Mouse (Mus musculus) limb, embryonic 11.5 days (tissue): ENCODE results near the gene Serpina10. TPM values are rescaled to one million over a fixed set of nuclear protein-coding genes. Genes with fewer than 3 reads are reported as not detected.
A peak's percentile ranks its signal among the peaks of the same experiment; 100 is the strongest.

Experiments
- ATAC-seq: fragments of 200-750 bp; cut with Nextera tagmentation; 2 replicates; pipeline ENCODE4 v1.8.0; 2017; ENCODE audit warnings: low read depth; ENCODE audit not compliant: insufficient number of reproducible peaks, low FRiP score, low TSS enrichment
- DNase-seq: peaks from one replicate; pipeline ENCODE4 v3.0.0-alpha.2; 2015; ENCODE audit warnings: low spot score
- H3K27ac ChIP-seq: fragments of 300-500 bp; sonication (generic); replicated peaks from 2 replicates; pipeline ENCODE4 v1.5.1; 2014; ENCODE audit warnings: low read depth, mild to moderate bottlenecking, low read length
- H3K27me3 ChIP-seq: fragments of 300-500 bp; sonication (generic); 2 replicates; pipeline ENCODE4 v1.6.1; 2014; ENCODE audit warnings: mild to moderate bottlenecking, low read length, mixed read lengths; ENCODE audit not compliant: control insufficient read depth, insufficient read depth
- H3K36me3 ChIP-seq: fragments of 300-500 bp; sonication (generic); 2 replicates; pipeline ENCODE4 v1.6.1; 2014; ENCODE audit warnings: mild to moderate bottlenecking, low read length, moderate library complexity, mixed read lengths; ENCODE audit not compliant: control insufficient read depth, insufficient read depth
- H3K4me1 ChIP-seq: fragments of 300-500 bp; sonication (generic); 2 replicates; pipeline ENCODE4 v1.6.1; 2014; ENCODE audit warnings: low read length, mixed read lengths; ENCODE audit not compliant: control insufficient read depth, insufficient read depth
- H3K4me2 ChIP-seq: fragments of 300-500 bp; sonication (generic); 2 replicates; pipeline ENCODE4 v1.6.1; 2014; ENCODE audit warnings: low read depth, mild to moderate bottlenecking, moderate library complexity; ENCODE audit not compliant: severe bottlenecking
- H3K4me3 ChIP-seq: fragments of 300-500 bp; sonication (generic); 2 replicates; pipeline ENCODE4 v1.5.1; 2014; ENCODE audit warnings: low read depth, low read length
- H3K9ac ChIP-seq: fragments of 300-500 bp; sonication (generic); 2 replicates; pipeline ENCODE4 v1.6.1; 2014; ENCODE audit warnings: mild to moderate bottlenecking, low read length
- H3K9me3 ChIP-seq: fragments of 300-500 bp; sonication (generic); 2 replicates; pipeline ENCODE4 v1.6.1; 2016; ENCODE audit warnings: low read length; ENCODE audit not compliant: control insufficient read depth
- WGBS: fragments of 180-500 bp; shearing (Covaris S2); extraction: QIAGEN DNeasy Blood & Tissue Kit; methylation state at CpG from one replicate; pipeline ENCODE4 v1.1.7; 2014; 5-methylcytosine and 5-hydroxymethylcytosine counted together
- polyA plus RNA-seq: library from polyadenylated mRNA; unstranded; fragments of >200 nt; fragmentation: Nextera tagmentation; extraction: Ambion mirVana; gene quantifications from 2 replicates; pipeline ENCODE4 v1.2.1, GENCODE M21; 2014

Serpina10 gene
- polyA plus RNA-seq, 1 experiment from 2014 or later, result 0.11 TPM

DNA sequence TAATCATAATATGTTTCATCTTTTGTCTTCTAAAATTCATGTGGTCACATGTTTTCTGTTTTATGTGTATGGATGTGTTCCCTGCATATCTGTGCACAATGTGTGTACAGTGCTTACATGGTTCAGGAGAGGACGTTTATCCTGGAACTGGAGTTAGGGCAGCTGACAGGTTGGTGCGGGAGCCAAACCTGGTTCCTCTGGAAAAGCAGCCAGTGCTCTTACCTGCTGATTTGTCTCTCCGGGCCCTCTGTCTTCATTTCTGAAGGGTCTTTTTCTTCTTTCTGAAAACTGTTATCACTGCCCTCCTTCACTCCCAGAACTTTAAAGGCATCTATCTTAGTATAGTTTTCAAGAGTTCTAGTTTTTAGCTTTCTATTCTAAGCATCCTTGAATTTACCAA, 12.6 kb upstream of the Serpina10 start:
- no peaks in the 10 kb centered on the region for H3K9me3 ChIP-seq
- H3K4me3 ChIP-seq, result no peak overlapping the region
- 82% methylated on average over 3 of the region's 3 CpGs for WGBS
- no peak overlapping the region for H3K4me2 ChIP-seq
- ATAC-seq, result no peak
- no peaks in the 10 kb centered on the region for H3K36me3 ChIP-seq
- DNase-seq, result no peak
- H3K27me3 ChIP-seq, result no peaks in the 10 kb centered on the region
- no peak overlapping the region for H3K9ac ChIP-seq
- no peaks in the 10 kb centered on the region for H3K4me1 ChIP-seq
- H3K27ac ChIP-seq, result no peak overlapping the region

DNA sequence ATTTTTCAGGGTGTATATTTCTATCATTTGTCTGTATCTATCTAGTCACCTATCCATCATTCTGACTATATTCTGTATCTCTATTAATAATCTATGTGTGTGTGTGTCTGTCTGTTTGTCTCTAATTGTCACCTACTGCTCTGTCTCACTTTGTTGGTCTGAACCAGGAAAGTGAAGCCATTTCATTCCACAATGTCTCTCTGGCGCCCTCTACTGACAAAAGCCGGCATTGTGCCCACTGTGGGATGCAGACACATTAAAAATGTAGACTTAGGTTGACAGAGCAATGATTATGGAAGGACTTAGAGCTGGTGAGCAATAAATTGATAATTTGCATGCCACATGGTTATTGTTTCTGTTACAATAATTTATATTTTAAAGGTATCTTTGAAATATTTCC, 12.1 kb upstream of the Serpina10 start:
- no peaks in the 10 kb centered on the region for H3K36me3 ChIP-seq
- H3K9me3 ChIP-seq, result no peaks in the 10 kb centered on the region
- no peak overlapping the region for H3K9ac ChIP-seq
- no peak overlapping the region for H3K4me3 ChIP-seq
- no peak overlapping the region for H3K27ac ChIP-seq
- peak; percentile 90 for DNase-seq
- no peak for ATAC-seq
- H3K4me1 ChIP-seq, result no peaks in the 10 kb centered on the region
- WGBS, result 0% methylated on average over 2 of the region's 2 CpGs
- H3K4me2 ChIP-seq, result no peak overlapping the region
- no peaks in the 10 kb centered on the region for H3K27me3 ChIP-seq

DNA sequence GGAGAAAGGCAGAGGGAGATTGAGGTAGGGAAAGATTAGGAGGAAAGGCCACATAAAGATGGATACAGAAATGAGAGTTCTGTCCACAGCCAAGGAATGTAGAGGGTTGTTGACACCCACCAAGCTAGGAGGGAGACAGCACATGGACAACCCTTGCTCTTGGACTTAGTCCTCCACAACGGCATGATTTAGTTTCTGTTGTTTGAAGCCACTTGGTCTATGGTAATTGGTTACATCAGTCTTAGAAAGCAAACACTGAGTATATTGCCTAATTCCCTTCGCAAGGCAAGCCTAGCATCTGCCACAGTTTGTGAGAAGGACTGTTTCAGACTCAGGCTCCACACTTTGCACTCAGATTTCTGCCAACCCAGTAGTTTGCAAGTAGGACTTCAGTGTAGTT, 4.6 kb upstream of the Serpina10 start:
- DNase-seq (no peak), ATAC-seq (no peak)
- H3K27ac ChIP-seq, result no peak overlapping the region
- H3K9me3 ChIP-seq, result no peaks in the 10 kb centered on the region
- H3K4me2 ChIP-seq, result no peak overlapping the region
- H3K9ac ChIP-seq, result no peak overlapping the region
- H3K27me3 ChIP-seq, result no peaks in the 10 kb centered on the region
- 85% methylated on average over 2 of the region's 2 CpGs for WGBS
- no peak overlapping the region for H3K4me3 ChIP-seq
- H3K4me1 ChIP-seq, result no peaks in the 10 kb centered on the region
- H3K36me3 ChIP-seq, result no peaks in the 10 kb centered on the region

DNA sequence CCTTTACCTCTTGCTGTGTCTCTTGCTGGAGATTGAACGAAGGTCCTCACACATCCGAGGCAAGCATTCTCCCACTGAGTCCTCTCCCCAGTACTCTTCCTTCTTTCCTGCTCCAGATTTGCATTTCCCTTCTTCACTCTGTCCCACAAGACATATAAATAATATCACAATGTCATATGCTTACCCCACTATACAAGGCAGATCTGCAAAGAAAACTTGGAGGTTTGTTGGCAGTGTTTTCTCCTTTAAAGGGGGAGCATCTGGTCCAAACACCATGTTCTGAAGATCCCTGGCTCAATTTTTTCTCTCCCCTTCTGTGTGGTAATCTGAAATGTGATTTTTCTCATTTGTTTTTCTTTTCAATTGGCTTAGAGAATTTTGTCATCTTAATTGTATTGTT, 3.2 kb upstream of the Serpina10 start:
- no peak overlapping the region for H3K4me2 ChIP-seq
- H3K4me1 ChIP-seq, result no peaks in the 10 kb centered on the region
- no peak for DNase-seq
- no peak overlapping the region for H3K27ac ChIP-seq
- no peaks in the 10 kb centered on the region for H3K36me3 ChIP-seq
- H3K4me3 ChIP-seq, result no peak overlapping the region
- WGBS, result 80% methylated on average over 2 of the region's 2 CpGs
- H3K9ac ChIP-seq, result no peak overlapping the region
- ATAC-seq, result no peak
- no peaks in the 10 kb centered on the region for H3K9me3 ChIP-seq
- no peaks in the 10 kb centered on the region for H3K27me3 ChIP-seq

DNA sequence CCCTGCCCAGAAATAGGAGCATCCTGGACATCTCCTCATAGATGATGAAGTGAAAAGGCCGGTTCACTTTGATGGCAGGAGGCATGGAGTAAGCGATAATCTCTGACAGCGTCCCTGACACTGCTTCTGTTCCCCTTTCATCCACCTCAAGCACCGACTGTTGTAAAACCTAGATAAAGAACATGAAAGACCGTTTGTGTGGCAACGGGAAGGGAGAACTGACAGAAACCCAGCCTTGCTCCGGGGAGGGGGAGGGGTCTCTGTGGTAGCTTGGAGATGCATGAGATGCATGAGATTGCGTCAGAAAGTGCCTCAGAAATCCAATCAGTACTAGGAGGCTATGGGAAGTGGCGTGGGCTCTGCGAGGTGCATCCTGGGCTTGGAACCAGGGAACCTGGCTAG, 14.4 kb downstream of the Serpina10 start:
- H3K4me1 ChIP-seq, result no peaks in the 10 kb centered on the region
- WGBS, result 75% methylated on average over 10 of the region's 10 CpGs
- DNase-seq, result no peak
- no peaks in the 10 kb centered on the region for H3K36me3 ChIP-seq
- ATAC-seq, result no peak
- no peak overlapping the region for H3K4me2 ChIP-seq
- no peak overlapping the region for H3K9ac ChIP-seq
- no peak overlapping the region for H3K27ac ChIP-seq
- H3K27me3 ChIP-seq, result no peaks in the 10 kb centered on the region
- no peak overlapping the region for H3K4me3 ChIP-seq
- no peaks in the 10 kb centered on the region for H3K9me3 ChIP-seq

DNA sequence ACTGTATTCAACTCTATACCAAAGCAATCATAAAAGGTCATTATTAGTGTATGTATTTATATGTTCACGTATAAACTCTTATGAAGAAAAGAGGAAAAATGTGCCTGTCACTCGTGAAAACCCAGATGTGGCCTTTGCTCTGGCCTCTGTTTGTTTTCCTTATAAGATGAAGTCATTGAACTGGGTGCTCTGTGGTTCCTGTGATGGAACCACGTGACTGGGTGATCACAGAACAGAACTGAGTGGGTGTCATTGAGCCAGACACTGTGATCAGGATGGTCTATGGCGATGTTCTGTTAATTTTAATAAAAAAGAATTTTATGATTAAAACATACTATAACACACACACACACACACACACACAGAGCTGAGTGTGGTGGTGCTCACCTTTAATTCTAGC, 15.5 kb downstream of the Serpina10 start:
- 85% methylated on average over 4 of the region's 4 CpGs for WGBS
- H3K4me2 ChIP-seq, result no peak overlapping the region
- no peaks in the 10 kb centered on the region for H3K27me3 ChIP-seq
- no peak overlapping the region for H3K9ac ChIP-seq
- no peaks in the 10 kb centered on the region for H3K9me3 ChIP-seq
- H3K36me3 ChIP-seq, result no peaks in the 10 kb centered on the region
- H3K4me1 ChIP-seq, result no peaks in the 10 kb centered on the region
- DNase-seq (no peak), ATAC-seq (no peak)
- H3K27ac ChIP-seq, result no peak overlapping the region
- H3K4me3 ChIP-seq, result no peak overlapping the region

DNA sequence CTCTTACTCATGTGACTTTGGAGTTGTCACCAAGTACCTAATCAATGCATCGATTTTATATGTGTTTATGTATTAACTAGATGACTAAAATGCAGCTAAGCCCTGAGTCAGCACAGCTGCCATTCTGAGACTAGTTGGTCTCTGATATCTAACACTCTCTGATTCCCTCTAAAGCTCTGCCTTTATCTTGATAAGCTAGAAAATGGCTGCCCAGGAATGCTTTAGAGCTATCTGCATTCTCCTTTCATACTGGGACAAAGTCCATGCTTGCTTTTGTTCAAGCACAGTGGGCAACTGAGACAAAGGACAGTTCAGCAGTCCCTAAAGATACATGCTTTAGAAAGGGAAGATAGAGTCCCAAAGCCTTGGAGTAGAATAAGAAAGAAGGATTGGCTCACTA, 16.1 kb downstream of the Serpina10 start:
- no peak for ATAC-seq
- Histone ChIP-seq H3K27me3 (no peaks in the 10 kb centered on the region), H3K36me3 (no peaks in the 10 kb centered on the region; the same call in 1 of the 2 replicates), H3K4me3 (no peak overlapping the region), H3K9me3 (no peaks in the 10 kb centered on the region), H3K27ac (no peak overlapping the region), H3K9ac (no peak overlapping the region), H3K4me2 (no peak overlapping the region), H3K4me1 (no peaks in the 10 kb centered on the region)
- no peak for DNase-seq
- 89% methylated on average over 1 of the region's 1 CpGs for WGBS

DNA sequence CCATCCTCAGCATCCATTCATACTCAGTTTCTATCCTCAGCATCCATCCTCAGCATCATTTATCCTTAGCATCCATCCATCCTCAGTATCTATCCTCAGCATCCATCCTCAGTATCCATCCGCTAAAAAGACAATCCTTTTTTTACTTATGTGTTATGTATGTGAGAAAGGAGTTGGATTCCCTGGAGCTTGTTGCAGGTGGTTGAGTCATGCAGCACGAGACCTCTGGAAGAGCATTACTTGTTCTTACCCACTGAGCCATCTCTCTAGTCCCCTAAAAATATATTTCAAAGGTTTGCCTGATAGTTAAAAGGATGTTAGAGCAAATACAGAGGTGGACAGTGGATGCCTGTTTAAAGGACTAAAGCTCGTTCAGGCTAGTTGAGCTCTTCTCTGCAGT, 29.4 kb downstream of the Serpina10 start:
- Histone ChIP-seq H3K9ac (no peak overlapping the region), H3K27ac (no peak overlapping the region), H3K4me3 (no peak overlapping the region), H3K4me1 (no peaks in the 10 kb centered on the region), H3K9me3 (no peaks in the 10 kb centered on the region), H3K36me3 (no peaks in the 10 kb centered on the region), H3K4me2 (no peak overlapping the region), H3K27me3 (no peaks in the 10 kb centered on the region)
- no peak for ATAC-seq
- WGBS, result 55% methylated on average over 3 of the region's 3 CpGs
- DNase-seq, result no peak

DNA sequence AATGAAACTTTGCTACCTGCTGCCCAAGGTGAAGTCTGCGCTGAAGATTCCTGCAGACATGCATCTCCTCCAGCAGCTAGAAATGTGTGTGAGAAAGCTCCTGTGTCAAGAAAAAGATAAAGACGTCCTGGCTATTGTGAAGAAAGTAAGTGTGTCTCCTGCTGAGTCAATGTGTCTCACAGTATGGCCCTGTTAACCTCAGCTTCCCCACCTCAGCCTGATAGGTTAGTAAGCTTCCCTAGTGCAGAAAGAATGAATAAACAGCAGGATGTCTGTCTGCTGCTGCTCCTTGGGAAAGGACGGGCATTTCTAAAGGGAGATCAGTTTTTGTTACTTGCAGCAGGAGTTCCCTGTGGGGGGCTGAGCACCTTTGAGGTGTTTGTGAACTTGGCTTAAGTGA, 30.9 kb downstream of the Serpina10 start:
- 37% methylated on average over 3 of the region's 3 CpGs for WGBS
- Histone ChIP-seq H3K9ac (no peak overlapping the region), H3K36me3 (no peaks in the 10 kb centered on the region), H3K27me3 (no peaks in the 10 kb centered on the region), H3K27ac (no peak overlapping the region), H3K4me2 (no peak overlapping the region), H3K4me1 (no peaks in the 10 kb centered on the region), H3K4me3 (no peak overlapping the region), H3K9me3 (no peaks in the 10 kb centered on the region)
- DNase-seq (no peak), ATAC-seq (no peak)
